Mouse (Mus musculus): ENCODE measurements around the gene Smcp. TPM values are rescaled to one million over a fixed set of nuclear protein-coding genes. Genes with fewer than 3 reads are reported as not detected.

The Smcp gene
- polyA plus RNA-seq, 1 experiment from 2014 or later, result not detected

- no peak overlapping the region for H3K4me3 ChIP-seq (replicated peaks)
- no peak for ATAC-seq (ENCODE audit: insufficient number of reproducible peaks, insufficient read depth, low FRiP score, low TSS enrichment, low read depth)
- no peak overlapping the region for H3K9ac ChIP-seq (replicated peaks)
- no peaks in the 10 kb centered on the region for H3K36me3 ChIP-seq
- 72% methylated on average over 3 of the region's 3 CpGs for WGBS
- H3K9me3 ChIP-seq, result no peaks in the 10 kb centered on the region
- H3K27ac ChIP-seq, result no peak overlapping the region
- no peak overlapping the region for H3K4me2 ChIP-seq
- H3K27me3 ChIP-seq, result no peaks in the 10 kb centered on the region
- H3K4me1 ChIP-seq (replicated peaks), result no peaks in the 10 kb centered on the region
These were observed 5.5 kb downstream of the Smcp start for GRCm38 (mm10) chr3:92583164-92583826.

DNA sequence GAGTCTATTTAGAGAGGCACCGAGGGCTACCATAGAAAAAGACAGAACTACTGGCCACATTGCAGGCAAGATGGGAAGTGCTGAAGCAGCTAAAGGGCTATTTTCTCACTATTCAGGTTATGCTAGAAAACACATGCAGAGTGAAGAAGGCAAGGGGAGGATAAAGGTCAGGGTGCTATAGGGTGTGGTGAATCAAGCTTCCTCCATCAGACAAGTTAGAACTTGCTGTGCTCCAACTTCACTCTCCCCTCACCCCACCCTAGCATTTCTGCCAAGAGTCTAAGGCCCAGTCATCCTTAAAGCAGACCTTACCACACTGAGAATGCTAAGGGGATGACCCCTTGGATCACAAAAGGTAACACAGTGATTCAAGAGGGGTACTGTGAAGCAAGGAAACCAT is 9.3 kb downstream of the Smcp start:
- 63% methylated on average over 1 of the region's 1 CpGs for WGBS
- Histone ChIP-seq H3K9me3 (no peaks in the 10 kb centered on the region), H3K9ac (replicated peaks) (no peak overlapping the region), H3K27me3 (no peaks in the 10 kb centered on the region), H3K4me2 (no peak overlapping the region), H3K4me1 (replicated peaks) (no peaks in the 10 kb centered on the region), H3K27ac (no peak overlapping the region), H3K4me3 (replicated peaks) (no peak overlapping the region), H3K36me3 (no peaks in the 10 kb centered on the region)
- ATAC-seq (ENCODE audit: insufficient number of reproducible peaks, insufficient read depth, low FRiP score, low TSS enrichment, low read depth), result no peak

- Histone ChIP-seq H3K36me3 (no peaks in the 10 kb centered on the region), H3K4me2 (no peak overlapping the region), H3K4me3 (replicated peaks) (no peak overlapping the region), H3K27me3 (no peaks in the 10 kb centered on the region), H3K9ac (replicated peaks) (no peak overlapping the region), H3K9me3 (no peaks in the 10 kb centered on the region), H3K4me1 (replicated peaks) (no peaks in the 10 kb centered on the region), H3K27ac (no peak overlapping the region)
- WGBS, result 69% methylated on average over 4 of the region's 4 CpGs
- ATAC-seq (ENCODE audit: insufficient number of reproducible peaks, insufficient read depth, low FRiP score, low TSS enrichment, low read depth), result no peak
These were observed 10.0 kb downstream of the Smcp start for GRCm38 (mm10) chr3:92578652-92579413.

DNA sequence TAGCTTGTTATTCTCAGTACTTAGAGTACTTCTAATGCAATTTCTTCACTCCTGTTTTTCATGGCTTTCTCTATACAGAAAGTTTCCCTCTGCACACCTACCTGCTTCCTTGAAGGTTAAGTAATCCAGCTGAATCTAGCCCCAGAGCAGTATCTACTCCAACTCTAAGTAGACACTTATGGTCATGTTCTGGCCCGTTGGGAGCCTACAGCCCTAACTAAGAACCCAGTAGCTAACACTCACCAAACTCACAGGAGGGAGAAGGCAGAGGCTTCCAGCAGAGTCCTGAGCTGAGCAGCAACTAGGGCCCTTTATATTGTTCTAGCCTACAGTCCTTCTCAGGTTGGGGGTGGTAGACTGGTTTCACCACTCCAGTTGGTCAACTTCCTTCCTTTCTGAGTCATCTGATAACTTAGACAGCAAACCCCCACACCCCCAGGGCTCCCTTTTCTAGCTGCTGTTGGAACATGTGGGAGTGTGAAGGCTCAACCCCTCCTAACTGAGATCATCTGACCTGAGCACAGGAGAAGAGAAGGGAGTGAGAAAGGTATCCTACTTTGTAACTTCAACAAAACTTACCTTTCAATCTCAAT is 15.3 kb downstream of the Smcp start, which contains the start of gene Ivl:
Gene Ivl, minus strand, starts transcription at position 287 of the 593 bp plus-strand sequence.
- no peaks in the 10 kb centered on the region for H3K9me3 ChIP-seq
- H3K4me3 ChIP-seq (replicated peaks), result no peak within 1 kb of the TSS
- 63% methylated on average over 1 of the region's 1 CpGs for WGBS
- no peak within 1 kb of the TSS for H3K27ac ChIP-seq
- H3K4me1 ChIP-seq (replicated peaks), result no peaks in the 10 kb centered on the region
- no peaks in the 10 kb centered on the region for H3K36me3 ChIP-seq
- no peak for ATAC-seq (ENCODE audit: insufficient number of reproducible peaks, insufficient read depth, low FRiP score, low TSS enrichment, low read depth)
- H3K27me3 ChIP-seq, result no peaks in the 10 kb centered on the region
- H3K9ac ChIP-seq (replicated peaks), result no peak within 1 kb of the TSS
- H3K4me2 ChIP-seq, result no peak within 1 kb of the TSS

DNA sequence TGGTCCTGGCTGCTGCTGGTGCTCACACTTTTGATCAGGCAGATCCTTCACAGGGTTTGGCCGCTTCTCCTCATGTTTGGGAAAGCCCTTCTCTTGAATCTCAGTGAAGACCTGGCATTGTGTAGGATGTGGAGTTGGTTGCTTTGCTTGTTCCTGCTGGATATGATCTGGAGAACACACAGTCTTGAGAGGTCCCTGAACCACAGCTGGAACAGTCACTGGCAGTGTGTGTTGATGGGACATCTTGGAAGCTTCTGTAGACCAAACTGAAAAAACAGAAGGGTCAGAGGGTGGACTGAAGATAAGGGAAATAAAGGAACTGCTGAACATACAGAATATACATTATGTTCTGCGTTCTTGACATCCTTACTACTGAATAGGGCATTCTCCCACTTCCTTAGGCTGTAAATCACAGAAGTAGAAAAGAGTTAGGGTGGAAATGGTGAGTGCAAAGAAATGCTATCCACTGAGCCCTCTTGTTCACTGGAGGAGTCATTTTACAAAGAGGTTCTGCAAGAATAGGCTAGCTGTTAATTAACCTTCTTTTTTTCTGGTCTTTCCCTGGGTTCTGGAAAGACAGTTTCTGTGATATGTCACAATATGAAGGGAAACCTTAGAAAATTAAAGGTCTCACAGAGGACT is 16.2 kb downstream of the Smcp start:
- Histone ChIP-seq H3K36me3 (no peaks in the 10 kb centered on the region), H3K4me2 (no peak overlapping the region), H3K4me3 (replicated peaks) (no peak overlapping the region), H3K9me3 (no peaks in the 10 kb centered on the region), H3K27me3 (no peaks in the 10 kb centered on the region), H3K4me1 (replicated peaks) (no peaks in the 10 kb centered on the region), H3K27ac (no peak overlapping the region), H3K9ac (replicated peaks) (no peak overlapping the region)
- WGBS, result 59% methylated on average over 2 of the region's 2 CpGs
- no peak for ATAC-seq (ENCODE audit: insufficient number of reproducible peaks, insufficient read depth, low FRiP score, low TSS enrichment, low read depth)

DNA sequence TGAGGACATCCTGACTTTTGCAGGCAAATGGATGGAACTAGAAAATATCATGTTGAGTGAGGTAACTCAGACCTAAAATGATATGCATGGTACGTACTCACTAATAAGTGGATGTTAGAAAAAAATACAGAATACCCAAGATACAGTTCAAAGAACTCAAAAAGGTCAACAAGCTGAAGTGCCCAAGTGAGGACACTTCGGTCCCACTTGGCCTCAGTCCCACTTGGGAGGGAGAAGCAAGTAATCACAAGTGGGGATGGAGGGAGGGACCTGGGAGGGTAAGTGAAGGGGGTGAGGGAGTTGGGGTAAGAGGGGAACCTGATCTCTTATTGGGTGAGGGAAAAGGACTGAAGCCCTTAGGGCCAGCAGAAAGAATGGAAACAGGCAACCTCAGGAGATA is 20.0 kb downstream of the Smcp start:
- no peaks in the 10 kb centered on the region for H3K27me3 ChIP-seq
- no peak overlapping the region for H3K4me3 ChIP-seq (replicated peaks)
- no peaks in the 10 kb centered on the region for H3K9me3 ChIP-seq
- 93% methylated on average over 2 of the region's 2 CpGs for WGBS
- no peak overlapping the region for H3K4me2 ChIP-seq
- no peak for ATAC-seq (ENCODE audit: insufficient number of reproducible peaks, insufficient read depth, low FRiP score, low TSS enrichment, low read depth)
- H3K36me3 ChIP-seq, result no peaks in the 10 kb centered on the region
- H3K27ac ChIP-seq, result no peak overlapping the region
- no peaks in the 10 kb centered on the region for H3K4me1 ChIP-seq (replicated peaks)
- no peak overlapping the region for H3K9ac ChIP-seq (replicated peaks)

GRCm38 (mm10) chr3:92565418-92565817 is 23.4 kb downstream of the Smcp start:
- H3K4me2 ChIP-seq, result no peak overlapping the region
- no peaks in the 10 kb centered on the region for H3K36me3 ChIP-seq
- H3K4me3 ChIP-seq (replicated peaks), result no peak overlapping the region
- H3K27ac ChIP-seq, result no peak overlapping the region
- ATAC-seq (ENCODE audit: insufficient number of reproducible peaks, insufficient read depth, low FRiP score, low TSS enrichment, low read depth), result no peak
- H3K4me1 ChIP-seq (replicated peaks), result no peaks in the 10 kb centered on the region
- no peaks in the 10 kb centered on the region for H3K27me3 ChIP-seq
- H3K9me3 ChIP-seq, result no peaks in the 10 kb centered on the region
- H3K9ac ChIP-seq (replicated peaks), result no peak overlapping the region

DNA sequence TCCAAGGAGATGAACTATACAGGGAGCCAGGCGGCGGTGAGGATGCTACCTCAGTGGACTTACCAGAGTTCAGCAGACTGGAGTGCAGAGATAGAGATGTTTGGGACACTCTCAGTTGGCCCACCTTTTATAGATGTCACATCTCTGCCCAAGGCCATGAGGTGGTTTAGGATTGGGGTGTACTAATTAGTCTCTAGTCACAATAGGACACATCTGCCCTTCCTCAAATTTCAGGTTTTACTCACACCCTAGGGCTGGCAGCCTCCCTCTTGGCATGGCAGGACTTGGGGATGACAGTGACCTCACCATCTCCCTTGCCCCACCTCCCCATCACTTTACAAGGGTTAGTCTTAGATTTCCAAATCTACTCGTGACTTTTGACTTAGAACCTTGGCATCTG is 54.4 kb downstream of the Smcp start, which contains the start of gene 2310046K23Rik:
Gene 2310046K23Rik, minus strand, starts transcription at position 101 of the 400 bp plus-strand sequence.
- Histone ChIP-seq H3K4me1 (replicated peaks) (no peaks in the 10 kb centered on the region), H3K9me3 (no peaks in the 10 kb centered on the region), H3K27ac (no peak within 1 kb of the TSS), H3K36me3 (no peaks in the 10 kb centered on the region), H3K4me3 (replicated peaks) (no peak within 1 kb of the TSS), H3K4me2 (no peak within 1 kb of the TSS), H3K9ac (replicated peaks) (no peak within 1 kb of the TSS), H3K27me3 (no peaks in the 10 kb centered on the region)
- ATAC-seq (ENCODE audit: insufficient number of reproducible peaks, insufficient read depth, low FRiP score, low TSS enrichment, low read depth), result no peak
- 91% methylated on average over 3 of the region's 3 CpGs for WGBS

Other genes starting within 250 kb of the Smcp start
- not detected in 2 replicates for gene Sprr2d, start 249.9 kb downstream of the Smcp start, polyA plus RNA-seq (2016; fragmentation: Nextera tagmentation; extraction: Ambion mirVana)
- gene Sprr2e, start 236.9 kb downstream of the Smcp start, polyA plus RNA-seq (2016; fragmentation: Nextera tagmentation; extraction: Ambion mirVana), result not detected in 2 replicates
- not detected in 2 replicates for gene Sprr2f, start 223.8 kb downstream of the Smcp start, polyA plus RNA-seq (2016; fragmentation: Nextera tagmentation; extraction: Ambion mirVana)
- not detected in 2 replicates for gene Sprr2h, start 203.3 kb downstream of the Smcp start, polyA plus RNA-seq (2016; fragmentation: Nextera tagmentation; extraction: Ambion mirVana)
- gene Sprr2i, start 181.0 kb downstream of the Smcp start, polyA plus RNA-seq (2016; fragmentation: Nextera tagmentation; extraction: Ambion mirVana), result not detected in 2 replicates
- gene Sprr2j-ps, start 170.9 kb downstream of the Smcp start, polyA plus RNA-seq (2016; fragmentation: Nextera tagmentation; extraction: Ambion mirVana), result not detected in 2 replicates
- 6.4 and 7.6 TPM in 2 replicates for gene Gm9774, start 159.6 kb downstream of the Smcp start, polyA plus RNA-seq (2016; fragmentation: Nextera tagmentation; extraction: Ambion mirVana)
- not detected in 2 replicates for gene Sprr2k, start 156.4 kb downstream of the Smcp start, polyA plus RNA-seq (2016; fragmentation: Nextera tagmentation; extraction: Ambion mirVana)
- gene Sprr1b, start 150.2 kb downstream of the Smcp start, polyA plus RNA-seq (2016; fragmentation: Nextera tagmentation; extraction: Ambion mirVana), result not detected in 2 replicates
- not detected in 2 replicates for gene Sprr3, start 130.3 kb downstream of the Smcp start, polyA plus RNA-seq (2016; fragmentation: Nextera tagmentation; extraction: Ambion mirVana)
- not detected in 2 replicates for gene Sprr1a, start 103.1 kb downstream of the Smcp start, polyA plus RNA-seq (2016; fragmentation: Nextera tagmentation; extraction: Ambion mirVana)
- gene Sprr4, start 88.5 kb downstream of the Smcp start, polyA plus RNA-seq (2016; fragmentation: Nextera tagmentation; extraction: Ambion mirVana), result not detected in 2 replicates
- gene 2310046K23Rik, start 54.5 kb downstream of the Smcp start, polyA plus RNA-seq (2016; fragmentation: Nextera tagmentation; extraction: Ambion mirVana), result not detected in 2 replicates
- 0.18 TPM in 1 of 2 replicates, not detected in the other for gene Ivl, start 15.3 kb downstream of the Smcp start, polyA plus RNA-seq (2016; fragmentation: Nextera tagmentation; extraction: Ambion mirVana)
- gene 2210017I01Rik, start 18.5 kb upstream of the Smcp start, polyA plus RNA-seq (2016; fragmentation: Nextera tagmentation; extraction: Ambion mirVana), result not detected in 2 replicates
- not detected in 2 replicates for gene Lce6a, start 32.7 kb upstream of the Smcp start, polyA plus RNA-seq (2016; fragmentation: Nextera tagmentation; extraction: Ambion mirVana)
- not detected in 2 replicates for gene Lce1a1, start 59.3 kb upstream of the Smcp start, polyA plus RNA-seq (2016; fragmentation: Nextera tagmentation; extraction: Ambion mirVana)
- gene Lce1b, start 67.9 kb upstream of the Smcp start, polyA plus RNA-seq (2016; fragmentation: Nextera tagmentation; extraction: Ambion mirVana), result not detected in 2 replicates
- not detected in 2 replicates for gene Lce1a2, start 81.3 kb upstream of the Smcp start, polyA plus RNA-seq (2016; fragmentation: Nextera tagmentation; extraction: Ambion mirVana)
- gene Lce1c, start 90.2 kb upstream of the Smcp start, polyA plus RNA-seq (2016; fragmentation: Nextera tagmentation; extraction: Ambion mirVana), result not detected in 2 replicates
- not detected in 2 replicates for gene Lce1d, start 98.2 kb upstream of the Smcp start, polyA plus RNA-seq (2016; fragmentation: Nextera tagmentation; extraction: Ambion mirVana)
- not detected in 2 replicates for gene Lce1e, start 120.1 kb upstream of the Smcp start, polyA plus RNA-seq (2016; fragmentation: Nextera tagmentation; extraction: Ambion mirVana)
- gene Lce1f, start 131.4 kb upstream of the Smcp start, polyA plus RNA-seq (2016; fragmentation: Nextera tagmentation; extraction: Ambion mirVana), result not detected in 2 replicates
- not detected in 2 replicates for gene Gm38119, start 150.1 kb upstream of the Smcp start, polyA plus RNA-seq (2016; fragmentation: Nextera tagmentation; extraction: Ambion mirVana)
- not detected in 2 replicates for gene Lce1g, start 163.3 kb upstream of the Smcp start, polyA plus RNA-seq (2016; fragmentation: Nextera tagmentation; extraction: Ambion mirVana)
- not detected in 2 replicates for gene Lce1h, start 176.1 kb upstream of the Smcp start, polyA plus RNA-seq (2016; fragmentation: Nextera tagmentation; extraction: Ambion mirVana)
- gene Lce1i, start 189.9 kb upstream of the Smcp start, polyA plus RNA-seq (2016; fragmentation: Nextera tagmentation; extraction: Ambion mirVana), result not detected in 2 replicates
- not detected in 2 replicates for gene Lce1j, start 201.5 kb upstream of the Smcp start, polyA plus RNA-seq (2016; fragmentation: Nextera tagmentation; extraction: Ambion mirVana)
- not detected in 2 replicates for gene Lce1k, start 218.9 kb upstream of the Smcp start, polyA plus RNA-seq (2016; fragmentation: Nextera tagmentation; extraction: Ambion mirVana)
- not detected in 2 replicates for gene Kprp, start 238.2 kb upstream of the Smcp start, polyA plus RNA-seq (2016; fragmentation: Nextera tagmentation; extraction: Ambion mirVana)

All from limb, embryonic 12.5 days (tissue).